Mouse (Mus musculus) lung, postnatal 0 days (tissue): ENCODE results near the gene Sh3tc1. TPM values are rescaled to one million over a fixed set of nuclear protein-coding genes. Genes with fewer than 3 reads are reported as not detected.
A peak's percentile ranks its signal among the peaks of the same experiment; 100 is the strongest.

Source experiments
- ATAC-seq: fragments of 200-750 bp; cut with Nextera tagmentation; 2 replicates; pipeline ENCODE4 v1.8.0; 2017; ENCODE audit warnings: moderate library complexity
- DNase-seq: peaks from one replicate; pipeline ENCODE4 v3.0.0-alpha.2; 2016; ENCODE audit warnings: low spot score
- H3K27ac ChIP-seq: fragments of 300-500 bp; sonication (generic); 2 replicates; pipeline ENCODE4 v1.5.1; 2014; ENCODE audit warnings: antibody characterized with exemption, mild to moderate bottlenecking, low read length, mixed read lengths
- H3K27me3 ChIP-seq: fragments of 300-500 bp; sonication (generic); replicated peaks from 2 replicates; pipeline ENCODE4 v1.6.1; 2014; ENCODE audit warnings: low read length, mixed read lengths; ENCODE audit not compliant: insufficient read depth
- H3K36me3 ChIP-seq: fragments of 300-500 bp; sonication (generic); 2 replicates; pipeline ENCODE4 v1.6.1; 2014; ENCODE audit warnings: low read length, mixed read lengths; ENCODE audit not compliant: insufficient read depth
- H3K4me1 ChIP-seq: fragments of 300-500 bp; sonication (generic); 2 replicates; pipeline ENCODE4 v1.6.1; 2014; ENCODE audit warnings: antibody characterized with exemption, low read depth, low read length, mixed read lengths; ENCODE audit not compliant: insufficient read depth
- H3K4me2 ChIP-seq: fragments of 300-500 bp; sonication (generic); replicated peaks from 2 replicates; pipeline ENCODE4 v1.6.1; 2014; ENCODE audit warnings: low read depth, mild to moderate bottlenecking, low read length, moderate library complexity, mixed read lengths
- H3K4me3 ChIP-seq: fragments of 300-500 bp; sonication (generic); 2 replicates; pipeline ENCODE4 v1.5.1; 2014; ENCODE audit warnings: low read depth, low read length
- H3K9ac ChIP-seq: fragments of 300-500 bp; sonication (generic); replicated peaks from 2 replicates; pipeline ENCODE4 v1.6.1; 2014; ENCODE audit warnings: low read depth, mild to moderate bottlenecking
- H3K9me3 ChIP-seq: fragments of 300-500 bp; sonication (generic); 2 replicates; pipeline ENCODE4 v1.6.1; 2016; ENCODE audit warnings: low read length, mixed read lengths
- CTCF ChIP-seq: IDR thresholded peaks from 2 replicates; pipeline ENCODE4 v1.5.1; 2016; ENCODE audit warnings: antibody characterized with exemption, mild to moderate bottlenecking
- EP300 ChIP-seq: IDR thresholded peaks from 2 replicates; pipeline ENCODE4 v1.6.1; 2016; ENCODE audit warnings: antibody characterized with exemption, mild to moderate bottlenecking, control low read depth
- WGBS: fragments of 180-500 bp; shearing (Covaris S2); extraction: QIAGEN DNeasy Blood & Tissue Kit; methylation state at CpG from one replicate; pipeline ENCODE4 v1.1.7; 2014; 5-methylcytosine and 5-hydroxymethylcytosine counted together
- polyA plus RNA-seq: library from polyadenylated mRNA; unstranded; fragments of >200 nt; fragmentation: Nextera tagmentation; extraction: Ambion mirVana; gene quantifications from 2 replicates; pipeline ENCODE4 v1.2.1, GENCODE M21; 2015

Gene Sh3tc1
- polyA plus RNA-seq, 1 experiment from 2014 or later = 21.1 TPM

- DNase-seq (no peak), ATAC-seq (no peak)
- 0 out of 2 replicates have a peak overlapping the region, but pooled peaks have one; percentile 2 for H3K4me3 ChIP-seq
- TF ChIP-seq CTCF (no peak), EP300 (no peak)
- no peaks in the 10 kb centered on the region for H3K36me3 ChIP-seq
- no peaks in the 10 kb centered on the region for H3K9me3 ChIP-seq
- H3K9ac ChIP-seq = no peak overlapping the region
- H3K4me1 ChIP-seq = peaks cover 26% of the 10 kb centered on the region
- H3K4me2 ChIP-seq = peak overlapping the region; percentile 27
- H3K27me3 ChIP-seq = no peaks in the 10 kb centered on the region
- peak overlapping the region; percentile 78 for H3K27ac ChIP-seq
- WGBS = 48% methylated on average over 2 of the region's 2 CpGs
Observed at GRCm38 (mm10) chr5:35739005-35739404, 782 bp downstream of the Sh3tc1 start.

DNA sequence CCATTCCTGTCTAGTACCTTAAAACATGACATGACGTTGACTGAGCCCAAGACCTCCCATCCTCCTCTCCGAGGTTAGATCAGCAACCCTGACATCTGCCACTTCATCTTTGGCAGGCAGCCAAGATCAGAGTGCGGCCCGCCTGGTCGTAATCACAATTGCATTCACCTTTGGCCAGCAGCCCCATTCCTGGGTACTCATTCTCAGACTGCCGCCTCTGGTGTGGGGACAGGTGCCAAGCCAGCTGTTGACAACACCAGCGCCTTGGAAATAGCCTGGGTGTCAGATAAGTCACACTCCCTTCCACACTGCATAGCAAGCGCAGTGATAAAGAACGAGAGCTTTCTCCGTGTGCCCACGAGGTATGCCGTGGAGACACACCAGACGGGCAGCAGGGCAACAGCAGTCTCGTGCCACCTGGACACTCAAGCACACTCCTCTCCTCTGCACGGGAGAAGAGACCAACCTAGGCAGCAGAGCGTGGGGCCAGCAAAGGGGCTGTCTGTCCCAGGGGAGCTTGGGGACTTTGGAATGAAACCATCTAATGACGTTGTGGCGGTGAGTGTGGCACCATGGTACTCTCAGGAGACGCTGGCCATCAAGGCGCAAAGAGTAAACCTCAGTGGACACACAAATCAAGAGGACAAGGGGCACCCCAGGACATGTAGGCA, 2.4 kb downstream of the Sh3tc1 start:
- Histone ChIP-seq H3K9ac (no peak overlapping the region), H3K9me3 (no peaks in the 10 kb centered on the region), H3K27ac (0 out of 2 replicates have a peak overlapping the region, but pooled peaks have one; percentile 52), H3K4me1 (peaks cover 26% of the 10 kb centered on the region), H3K27me3 (no peaks in the 10 kb centered on the region), H3K4me2 (no peak overlapping the region), H3K4me3 (no peak overlapping the region), H3K36me3 (no peaks in the 10 kb centered on the region)
- 33% methylated on average over 20 of the region's 20 CpGs for WGBS
- ATAC-seq (peak; percentile 37), DNase-seq (peak; percentile 69)
- TF ChIP-seq CTCF = peak; percentile 37
- peak; percentile 67; the same call in 1 of the 2 replicates for TF ChIP-seq EP300

DNA sequence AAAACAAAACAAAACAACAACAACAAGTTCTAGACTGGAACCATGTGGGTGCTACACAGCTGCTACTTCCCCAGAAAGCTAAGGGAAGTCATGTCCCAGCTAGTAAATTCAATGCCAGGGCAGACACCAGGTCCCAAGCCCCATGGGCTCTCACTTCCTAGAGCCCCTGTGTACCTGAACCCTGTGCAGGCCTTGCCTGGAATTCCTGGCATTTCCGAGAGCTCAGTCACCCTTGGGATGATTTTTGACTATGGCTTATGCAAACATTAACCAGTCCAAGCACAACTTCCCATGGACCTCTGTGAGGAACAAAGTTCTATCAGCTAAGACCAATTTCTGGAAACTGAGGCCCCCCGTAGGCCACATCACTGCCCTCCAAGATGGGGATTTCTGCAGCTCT, 6.3 kb downstream of the Sh3tc1 start:
- Histone ChIP-seq H3K9ac (no peak overlapping the region), H3K4me3 (no peak overlapping the region), H3K4me1 (peaks cover 12% of the 10 kb centered on the region; the same call in 1 of the 2 replicates), H3K4me2 (no peak overlapping the region), H3K27me3 (no peaks in the 10 kb centered on the region), H3K36me3 (no peaks in the 10 kb centered on the region), H3K27ac (no peak overlapping the region), H3K9me3 (no peaks in the 10 kb centered on the region)
- TF ChIP-seq CTCF (no peak), EP300 (no peak)
- no peak for DNase-seq
- no peak for ATAC-seq
- WGBS = 57% methylated on average over 2 of the region's 2 CpGs

- WGBS = 75% methylated on average over 4 of the region's 4 CpGs
- H3K27ac ChIP-seq = peak overlapping the region; percentile 59; the same call in 1 of the 2 replicates
- no peaks in the 10 kb centered on the region for H3K9me3 ChIP-seq
- no peak for TF ChIP-seq CTCF
- TF ChIP-seq EP300 = no peak
- no peak for ATAC-seq
- no peak overlapping the region for H3K9ac ChIP-seq
- H3K4me1 ChIP-seq = peaks cover 9% of the 10 kb centered on the region; the same call in 1 of the 2 replicates
- H3K36me3 ChIP-seq = no peaks in the 10 kb centered on the region
- no peak overlapping the region for H3K4me2 ChIP-seq
- no peaks in the 10 kb centered on the region for H3K27me3 ChIP-seq
- DNase-seq = no peak
- no peak overlapping the region for H3K4me3 ChIP-seq
Observed at GRCm38 (mm10) chr5:35731006-35731405, 8.8 kb downstream of the Sh3tc1 start.

DNA sequence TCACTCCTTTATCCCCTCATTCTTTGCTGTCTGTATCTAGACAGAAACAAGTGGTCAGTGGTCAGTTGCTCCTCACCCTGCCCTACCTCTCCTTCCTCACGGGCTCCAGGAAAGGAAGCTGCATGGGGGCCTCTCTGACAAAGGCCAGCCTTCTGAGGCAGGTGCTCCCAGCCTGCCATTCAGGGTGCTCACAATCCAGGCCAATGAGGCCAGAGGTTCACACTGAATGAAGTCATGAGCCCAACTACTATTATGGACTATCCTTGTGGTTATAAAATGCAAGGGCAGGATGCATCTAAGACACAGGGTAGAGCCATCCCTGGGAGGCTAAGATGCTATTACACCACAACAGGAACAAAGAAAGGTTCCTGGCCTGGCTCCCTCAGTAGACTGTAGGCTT, 9.2 kb downstream of the Sh3tc1 start:
- 41% methylated on average over 1 of the region's 1 CpGs for WGBS
- Histone ChIP-seq H3K4me3 (no peak overlapping the region), H3K27me3 (no peaks in the 10 kb centered on the region), H3K4me2 (no peak overlapping the region), H3K9me3 (no peaks in the 10 kb centered on the region), H3K36me3 (no peaks in the 10 kb centered on the region), H3K4me1 (peaks cover 9% of the 10 kb centered on the region; the same call in 1 of the 2 replicates), H3K9ac (no peak overlapping the region), H3K27ac (peak overlapping the region; percentile 59; the same call in 1 of the 2 replicates)
- DNase-seq (no peak), ATAC-seq (no peak)
- TF ChIP-seq CTCF (no peak), EP300 (no peak)

DNA sequence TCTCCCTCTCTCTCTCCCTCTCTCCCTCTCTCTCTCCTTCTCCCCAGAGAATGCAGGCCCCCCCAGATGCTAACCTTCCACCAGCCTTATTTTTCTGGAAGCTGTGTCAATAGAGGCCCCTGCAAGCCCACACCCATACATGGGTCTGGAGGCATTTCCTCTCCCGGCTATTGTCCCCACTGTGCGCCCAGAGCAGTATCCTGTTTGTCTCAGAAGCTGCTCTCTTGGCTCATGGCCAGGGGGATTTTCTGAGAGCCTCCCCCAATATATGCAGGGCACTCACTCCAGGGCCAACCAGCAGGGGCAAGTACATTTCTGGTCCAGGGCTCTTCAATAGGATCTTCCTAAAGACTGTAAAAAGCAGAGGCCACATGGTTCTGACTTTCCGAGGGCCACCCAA, 9.9 kb downstream of the Sh3tc1 start:
- peak; percentile 64 for DNase-seq
- no peak overlapping the region for H3K4me3 ChIP-seq
- H3K27me3 ChIP-seq = no peaks in the 10 kb centered on the region
- no peaks in the 10 kb centered on the region for H3K9me3 ChIP-seq
- no peak overlapping the region for H3K9ac ChIP-seq
- H3K36me3 ChIP-seq = no peaks in the 10 kb centered on the region
- 50% methylated on average over 3 of the region's 3 CpGs for WGBS
- peak overlapping the region; percentile 89; the same call in 1 of the 2 replicates for H3K27ac ChIP-seq
- peak; percentile 71 for ATAC-seq
- peak overlapping the region; percentile 55; the same call in 1 of the 2 replicates for H3K4me2 ChIP-seq
- TF ChIP-seq CTCF = peak; percentile 34
- peak; percentile 49; the same call in 1 of the 2 replicates for TF ChIP-seq EP300
- H3K4me1 ChIP-seq = peaks cover 9% of the 10 kb centered on the region; the same call in 1 of the 2 replicates
